Mouse (Mus musculus): ENCODE results near the gene Ifi203. TPM values are rescaled to one million over a fixed set of nuclear protein-coding genes. Genes with fewer than 3 reads are reported as not detected.
"Not testable (repeated sequence)": the region's sequence is repeated elsewhere in the genome, so short reads cannot be mapped to it uniquely, and the experiment has no call there.

Gene Ifi203
- polyA plus RNA-seq (2015; fragmentation: Nextera tagmentation; extraction: Ambion mirVana): 0.15 and 0.18 TPM in 2 replicates

- not testable (repeated sequence) for H3K4me3 ChIP-seq (replicated peaks); H3K9me3 ChIP-seq; H3K27me3 ChIP-seq; H3K9ac ChIP-seq (replicated peaks); H3K36me3 ChIP-seq; H3K4me2 ChIP-seq (replicated peaks); ATAC-seq; H3K27ac ChIP-seq; H3K4me1 ChIP-seq (replicated peaks)
- 79% methylated on average over 3 of the region's 3 CpGs for WGBS
Measured at GRCm38 (mm10) chr1:173941924-173942779, at the start of gene Ifi203, which contains the start of gene Mndal. TSS of gene Ifi203 (minus strand) at chr1:173942672. TSS of gene Mndal (minus strand) at chr1:173942491.

- H3K4me1 ChIP-seq (replicated peaks); H3K4me2 ChIP-seq (replicated peaks); H3K4me3 ChIP-seq (replicated peaks); H3K9ac ChIP-seq (replicated peaks); H3K9me3 ChIP-seq; H3K27me3 ChIP-seq; H3K36me3 ChIP-seq; ATAC-seq; H3K27ac ChIP-seq: not testable (repeated sequence)
- 88% methylated on average over 6 of the region's 6 CpGs for WGBS
Measured at GRCm38 (mm10) chr1:173982694-173983305, 40.3 kb upstream of the Ifi203 start, which contains the start of gene Ifi202b. TSS of gene Ifi202b (minus strand) at chr1:173982744.

- not testable (repeated sequence) for H3K4me3 ChIP-seq (replicated peaks); H3K4me2 ChIP-seq (replicated peaks); H3K27ac ChIP-seq; H3K36me3 ChIP-seq; H3K9me3 ChIP-seq; H3K4me1 ChIP-seq (replicated peaks); H3K27me3 ChIP-seq; H3K9ac ChIP-seq (replicated peaks); ATAC-seq
- 68% methylated on average over 3 of the region's 3 CpGs for WGBS
Measured at GRCm38 (mm10) chr1:173981038-173981437, 38.6 kb upstream of the Ifi203 start.

GRCm38 (mm10) chr1:173977622-173978021 is 35.1 kb upstream of the Ifi203 start:
- Histone ChIP-seq H3K9me3 (no peaks in the 10 kb centered on the region), H3K36me3 (no peaks in the 10 kb centered on the region), H3K4me2 (replicated peaks) (no peak overlapping the region), H3K4me3 (replicated peaks) (no peak overlapping the region), H3K4me1 (replicated peaks) (no peaks in the 10 kb centered on the region), H3K9ac (replicated peaks) (no peak overlapping the region), H3K27ac (no peak overlapping the region), H3K27me3 (no peaks in the 10 kb centered on the region)
- no peak for ATAC-seq

GRCm38 (mm10) chr1:173973111-173973510 is 30.6 kb upstream of the Ifi203 start:
- Histone ChIP-seq H3K9me3 (no peaks in the 10 kb centered on the region), H3K4me2 (replicated peaks) (no peak overlapping the region), H3K4me3 (replicated peaks) (no peak overlapping the region), H3K36me3 (no peaks in the 10 kb centered on the region), H3K4me1 (replicated peaks) (no peaks in the 10 kb centered on the region), H3K9ac (replicated peaks) (no peak overlapping the region), H3K27me3 (no peaks in the 10 kb centered on the region), H3K27ac (no peak overlapping the region)
- ATAC-seq: no peak

- H3K4me1 ChIP-seq (replicated peaks); H3K9ac ChIP-seq (replicated peaks); H3K27ac ChIP-seq; H3K27me3 ChIP-seq; H3K4me3 ChIP-seq (replicated peaks); ATAC-seq; H3K36me3 ChIP-seq; H3K4me2 ChIP-seq (replicated peaks); H3K9me3 ChIP-seq: not testable (repeated sequence)
- 86% methylated on average over 1 of the region's 1 CpGs for WGBS
Measured at GRCm38 (mm10) chr1:173961491-173961890, 19.0 kb upstream of the Ifi203 start.

- not testable (repeated sequence) for H3K9ac ChIP-seq (replicated peaks); H3K36me3 ChIP-seq; H3K4me1 ChIP-seq (replicated peaks); H3K27me3 ChIP-seq; H3K4me2 ChIP-seq (replicated peaks); H3K27ac ChIP-seq; H3K9me3 ChIP-seq; H3K4me3 ChIP-seq (replicated peaks)
- ATAC-seq: peak; percentile 56; the same call in 1 of the 2 replicates
- WGBS: 66% methylated on average over 3 of the region's 3 CpGs
Measured at GRCm38 (mm10) chr1:173959998-173960397, 17.5 kb upstream of the Ifi203 start.

- WGBS: 81% methylated on average over 3 of the region's 3 CpGs
- H3K27me3 ChIP-seq; H3K27ac ChIP-seq; H3K9me3 ChIP-seq; H3K4me2 ChIP-seq (replicated peaks); H3K4me3 ChIP-seq (replicated peaks); H3K9ac ChIP-seq (replicated peaks); H3K36me3 ChIP-seq; ATAC-seq; H3K4me1 ChIP-seq (replicated peaks): not testable (repeated sequence)
Measured at GRCm38 (mm10) chr1:173955839-173956527, 13.5 kb upstream of the Ifi203 start.

- ATAC-seq: no peak
- Histone ChIP-seq H3K4me2 (replicated peaks) (no peak overlapping the region), H3K9me3 (no peaks in the 10 kb centered on the region), H3K4me1 (replicated peaks) (no peaks in the 10 kb centered on the region), H3K27ac (no peak overlapping the region), H3K9ac (replicated peaks) (no peak overlapping the region), H3K27me3 (no peaks in the 10 kb centered on the region), H3K36me3 (no peaks in the 10 kb centered on the region), H3K4me3 (replicated peaks) (no peak overlapping the region)
- WGBS: 89% methylated on average over 2 of the region's 2 CpGs
Measured at GRCm38 (mm10) chr1:173955071-173955796, 12.8 kb upstream of the Ifi203 start.

- Histone ChIP-seq H3K27ac (no peak overlapping the region), H3K4me1 (replicated peaks) (no peaks in the 10 kb centered on the region), H3K27me3 (no peaks in the 10 kb centered on the region), H3K4me2 (replicated peaks) (no peak overlapping the region), H3K9me3 (no peaks in the 10 kb centered on the region), H3K36me3 (no peaks in the 10 kb centered on the region), H3K9ac (replicated peaks) (no peak overlapping the region), H3K4me3 (replicated peaks) (no peak overlapping the region)
- 80% methylated on average over 1 of the region's 1 CpGs for WGBS
- no peak for ATAC-seq
Measured at GRCm38 (mm10) chr1:173953563-173953962, 11.1 kb upstream of the Ifi203 start.

GRCm38 (mm10) chr1:173949044-173949443 is 6.6 kb upstream of the Ifi203 start:
- WGBS: 91% methylated on average over 2 of the region's 2 CpGs
- H3K9ac ChIP-seq (replicated peaks); H3K27me3 ChIP-seq; H3K4me2 ChIP-seq (replicated peaks); H3K36me3 ChIP-seq; H3K9me3 ChIP-seq; H3K27ac ChIP-seq; ATAC-seq; H3K4me1 ChIP-seq (replicated peaks); H3K4me3 ChIP-seq (replicated peaks): not testable (repeated sequence)

- not testable (repeated sequence) for H3K9me3 ChIP-seq; H3K4me3 ChIP-seq (replicated peaks); H3K9ac ChIP-seq (replicated peaks); H3K4me1 ChIP-seq (replicated peaks); H3K4me2 ChIP-seq (replicated peaks); H3K27ac ChIP-seq; H3K27me3 ChIP-seq; H3K36me3 ChIP-seq; ATAC-seq
Measured at GRCm38 (mm10) chr1:173942780-173943066, 251 bp upstream of the Ifi203 start.
